Comparison of ENCODE assay signal across 22 mouse cellular contexts in genomic region chr4:149179573-149179972, GRCm38 (mm10). TPM values are rescaled to one million over a fixed set of nuclear protein-coding genes. Genes with fewer than 3 reads are reported as not detected.
DNase-seq lines count a peak whose midpoint lies in the region; ATAC-seq and TF ChIP-seq lines count a peak whose summit lies in the region.
"Had no signal": no experiment of that assay in that cellular context is flagged by ENCODE, and none has a peak within 500 bp of the region (broad histone marks: within the 10 kb centered on the region; RNA-seq: fewer than 3 reads in every experiment).

No protein-coding gene starts in this region.

- no peak overlapping the region for H3K4me3 ChIP-seq in hindbrain, embryonic 10.5 days
- no peak overlapping the region for H3K4me3 ChIP-seq in hindbrain, postnatal 0 days (ENCODE audit: low read length)
- no peak overlapping the region for H3K4me3 ChIP-seq in midbrain, embryonic 10.5 days
- no peak overlapping the region for H3K4me3 ChIP-seq in midbrain, postnatal 0 days (ENCODE audit: low read depth, low read length)
- no peak overlapping the region for H3K4me3 ChIP-seq in cerebellum, adult 2 months (replicated peaks; ENCODE audit: insufficient read depth, low read depth, low read length)
- H3K4me3 ChIP-seq: embryonic facial prominence, embryonic 13.5 days; left cerebral cortex, adult 2 months; midbrain, embryonic 12.5 days; myocyte had no signal

- no peaks in the 10 kb centered on the region for H3K27me3 ChIP-seq in hindbrain, embryonic 10.5 days (ENCODE audit: insufficient read depth, poor library complexity, severe bottlenecking)
- H3K27me3 ChIP-seq in hindbrain, postnatal 0 days (ENCODE audit: insufficient read depth, low read length) = no peaks in the 10 kb centered on the region
- H3K27me3 ChIP-seq in midbrain, embryonic 10.5 days (ENCODE audit: low read depth, poor library complexity, severe bottlenecking) = no peaks in the 10 kb centered on the region
- H3K27me3 ChIP-seq in midbrain, postnatal 0 days (ENCODE audit: insufficient read depth, low read length) = no peaks in the 10 kb centered on the region
- no peaks in the 10 kb centered on the region for H3K27me3 ChIP-seq in cerebellum, adult 2 months (ENCODE audit: control insufficient read depth, insufficient read depth, low read length)
- H3K27me3 ChIP-seq: CH12.LX; embryonic facial prominence, embryonic 13.5 days; midbrain, embryonic 12.5 days had no signal

- ATAC-seq in hindbrain, postnatal 0 days = no peak
- ATAC-seq in midbrain, postnatal 0 days (ENCODE audit: low FRiP score) = no peak
- ATAC-seq in megakaryocyte, adult 5-6 weeks (ENCODE audit: poor library complexity, severe bottlenecking) = no peak

- H3K36me3 ChIP-seq in hindbrain, embryonic 10.5 days = peaks cover 90% of the 10 kb centered on the region
- peaks cover 61% of the 10 kb centered on the region for H3K36me3 ChIP-seq in hindbrain, postnatal 0 days (ENCODE audit: insufficient read depth, low read length)
- H3K36me3 ChIP-seq in midbrain, embryonic 10.5 days = peaks cover 90% of the 10 kb centered on the region
- peaks cover 65% of the 10 kb centered on the region for H3K36me3 ChIP-seq in midbrain, postnatal 0 days (ENCODE audit: insufficient read depth, low read length)

- TF ChIP-seq CTCF in hindbrain, postnatal 0 days (IDR thresholded peaks at IDR 0.05; ENCODE audit: low read depth) = no peak
- no peak for TF ChIP-seq CTCF in midbrain, postnatal 0 days (IDR thresholded peaks at IDR 0.05)
- no peak for TF ChIP-seq CTCF in cerebellum, adult 2 months (IDR thresholded peaks at IDR 0.05; ENCODE audit: borderline replicate concordance, insufficient read depth, low read depth, low read length)

- no peak overlapping the region for H3K9ac ChIP-seq in hindbrain, postnatal 0 days (replicated peaks; ENCODE audit: low read length)
- no peak overlapping the region for H3K9ac ChIP-seq in midbrain, postnatal 0 days (replicated peaks; ENCODE audit: low read length, poor library complexity, severe bottlenecking)
- H3K9ac ChIP-seq: embryonic facial prominence, embryonic 13.5 days; hindbrain, embryonic 14.5 days; lung, embryonic 14.5 days; midbrain, embryonic 12.5 days had no signal

- 0 out of 2 replicates have a peak overlapping the region, but pooled peaks have one; percentile 57 for H3K27ac ChIP-seq in hindbrain, embryonic 10.5 days
- no peak overlapping the region; the same call in 1 of the 2 replicates for H3K27ac ChIP-seq in hindbrain, postnatal 0 days
- H3K27ac ChIP-seq in midbrain, embryonic 10.5 days (replicated peaks) = peak overlapping the region; percentile 67; the same call in 1 of the 2 replicates
- H3K27ac ChIP-seq in midbrain, postnatal 0 days (ENCODE audit: low read depth, low read length) = no peak overlapping the region
- no peak overlapping the region for H3K27ac ChIP-seq in cerebellum, adult 2 months (ENCODE audit: insufficient read depth, low read length)
- H3K27ac ChIP-seq: embryonic facial prominence, embryonic 13.5 days; hindbrain, embryonic 14.5 days; left cerebral cortex, adult 2 months; midbrain, embryonic 12.5 days had no signal

- H3K4me2 ChIP-seq in hindbrain, postnatal 0 days (ENCODE audit: low read depth, low read length) = no peak overlapping the region
- H3K4me2 ChIP-seq in midbrain, postnatal 0 days (ENCODE audit: low read depth, low read length, poor library complexity, severe bottlenecking) = no peak overlapping the region
- H3K4me2 ChIP-seq: embryonic facial prominence, embryonic 13.5 days; hindbrain, embryonic 14.5 days; lung, embryonic 14.5 days; midbrain, embryonic 12.5 days had no signal

- no peaks in the 10 kb centered on the region for H3K9me3 ChIP-seq in hindbrain, embryonic 10.5 days
- no peaks in the 10 kb centered on the region for H3K9me3 ChIP-seq in hindbrain, postnatal 0 days (ENCODE audit: low read length)
- H3K9me3 ChIP-seq in midbrain, embryonic 10.5 days (replicated peaks) = no peaks in the 10 kb centered on the region
- H3K9me3 ChIP-seq in midbrain, postnatal 0 days (ENCODE audit: low read length) = no peaks in the 10 kb centered on the region
- H3K9me3 ChIP-seq: embryonic facial prominence, embryonic 13.5 days; midbrain, embryonic 12.5 days had no signal

- no peak for DNase-seq in hindbrain, embryonic 10.5 days (ENCODE audit: low spot score)
- no peak for DNase-seq in hindbrain, postnatal 0 days (ENCODE audit: low spot score)
- no peak for DNase-seq in midbrain, embryonic 10.5 days (ENCODE audit: low spot score)
- DNase-seq in midbrain, postnatal 0 days (ENCODE audit: low spot score) = no peak
- peak; percentile 51 for DNase-seq in lung, postnatal 36 days
- DNase-seq in right cerebral cortex, postnatal 14 days = no peak
- DNase-seq in cerebellum, adult 2 months = no peak
- DNase-seq: cerebellum, adult 8-10 months; gastrocnemius, postnatal 14 days; kidney, adult 18-20 months; kidney, postnatal 10 days; lung, embryonic 14.5 days had no signal

- 64% methylated on average over 4 of the region's 4 CpGs for WGBS in hindbrain, embryonic 10.5 days
- WGBS in hindbrain, postnatal 0 days = 54% methylated on average over 4 of the region's 4 CpGs
- WGBS in midbrain, embryonic 10.5 days = 59% methylated on average over 4 of the region's 4 CpGs
- WGBS in midbrain, postnatal 0 days = 52% methylated on average over 4 of the region's 4 CpGs
- WGBS in cerebellum, adult 2 months = 68% methylated on average over 4 of the region's 4 CpGs

- TF ChIP-seq POLR2A in cerebellum, adult 2 months (IDR thresholded peaks at IDR 0.05; ENCODE audit: borderline replicate concordance, insufficient read depth, low read length) = no peak

- peaks cover 23% of the 10 kb centered on the region; the same call in 1 of the 2 replicates for H3K4me1 ChIP-seq in hindbrain, embryonic 10.5 days (replicated peaks)
- no peaks in the 10 kb centered on the region for H3K4me1 ChIP-seq in hindbrain, postnatal 0 days (ENCODE audit: insufficient read depth, low read length)
- H3K4me1 ChIP-seq in midbrain, embryonic 10.5 days = peaks cover 35% of the 10 kb centered on the region
- no peaks in the 10 kb centered on the region for H3K4me1 ChIP-seq in midbrain, postnatal 0 days (ENCODE audit: insufficient read depth, low read length)
- no peaks in the 10 kb centered on the region for H3K4me1 ChIP-seq in cerebellum, adult 2 months (ENCODE audit: control insufficient read depth, insufficient read depth, low read length)
- H3K4me1 ChIP-seq: midbrain, embryonic 12.5 days had no signal

RNA-seq across cellular contexts. Expression of gene Pgd, which starts 13.0 kb away (rescaled TPM):
- polyA plus RNA-seq in hindbrain, embryonic 10.5 days (2016; fragmentation: Nextera tagmentation; extraction: Ambion mirVana) = 143 and 161 TPM in 2 replicates
- total RNA-seq in hindbrain, postnatal 0 days (2014; rRNA removed) = 24.9 and 36.3 TPM in 2 replicates
- polyA plus RNA-seq in hindbrain, postnatal 0 days (2015; fragmentation: Nextera tagmentation; extraction: Ambion mirVana) = 94.8 and 95.0 TPM in 2 replicates
- polyA plus RNA-seq in midbrain, embryonic 10.5 days (2016; fragmentation: Nextera tagmentation; extraction: Ambion mirVana) = 168 TPM in 2 replicates
- total RNA-seq in midbrain, postnatal 0 days (2014; rRNA removed) = 33.0 and 41.9 TPM in 2 replicates
- polyA plus RNA-seq in midbrain, postnatal 0 days (2015; fragmentation: Nextera tagmentation; extraction: Ambion mirVana) = 92.5 and 102 TPM in 2 replicates
- polyA plus RNA-seq in cerebellum, adult 2 months (2012; rRNA removed) = 52.3 and 53.3 TPM in 2 replicates
- 163 and 175 TPM in 2 replicates for total RNA-seq in megakaryocyte, adult 5-6 weeks (2015)
- total RNA-seq in megakaryocyte, adult 5-6 weeks (2017) = 146 and 161 TPM in 2 replicates

RNA-seq across cellular contexts. Expression of gene Cenps, which starts 42.1 kb away (rescaled TPM):
- 56.0 and 61.9 TPM in 2 replicates for polyA plus RNA-seq in hindbrain, embryonic 10.5 days (2016; fragmentation: Nextera tagmentation; extraction: Ambion mirVana)
- 3.5 and 6.5 TPM in 2 replicates for total RNA-seq in hindbrain, postnatal 0 days (2014; rRNA removed)
- 17.2 and 20.8 TPM in 2 replicates for polyA plus RNA-seq in hindbrain, postnatal 0 days (2015; fragmentation: Nextera tagmentation; extraction: Ambion mirVana)
- polyA plus RNA-seq in midbrain, embryonic 10.5 days (2016; fragmentation: Nextera tagmentation; extraction: Ambion mirVana) = 59.4 and 72.8 TPM in 2 replicates
- 3.1 and 3.7 TPM in 2 replicates for total RNA-seq in midbrain, postnatal 0 days (2014; rRNA removed)
- 17.4 and 21.2 TPM in 2 replicates for polyA plus RNA-seq in midbrain, postnatal 0 days (2015; fragmentation: Nextera tagmentation; extraction: Ambion mirVana)
- 6.3 and 6.4 TPM in 2 replicates for polyA plus RNA-seq in cerebellum, adult 2 months (2012; rRNA removed)
- 13.0 and 15.8 TPM in 2 replicates for total RNA-seq in megakaryocyte, adult 5-6 weeks (2015)
- 7.7 and 18.6 TPM in 2 replicates for total RNA-seq in megakaryocyte, adult 5-6 weeks (2017)

RNA-seq across cellular contexts. Expression of gene Cort, which starts 53.0 kb away (rescaled TPM):
- 0.25 and 1.0 TPM in 2 replicates for polyA plus RNA-seq in hindbrain, embryonic 10.5 days (2016; fragmentation: Nextera tagmentation; extraction: Ambion mirVana)
- total RNA-seq in hindbrain, postnatal 0 days (2014; rRNA removed) = 2.7 TPM in 1 of 2 replicates, not detected in the other
- polyA plus RNA-seq in hindbrain, postnatal 0 days (2015; fragmentation: Nextera tagmentation; extraction: Ambion mirVana) = 0.38 and 0.93 TPM in 2 replicates
- 0.19 and 0.42 TPM in 2 replicates for polyA plus RNA-seq in midbrain, embryonic 10.5 days (2016; fragmentation: Nextera tagmentation; extraction: Ambion mirVana)
- 1.5 TPM in 1 of 2 replicates, not detected in the other for total RNA-seq in midbrain, postnatal 0 days (2014; rRNA removed)
- 1.1 and 1.2 TPM in 2 replicates for polyA plus RNA-seq in midbrain, postnatal 0 days (2015; fragmentation: Nextera tagmentation; extraction: Ambion mirVana)
- polyA plus RNA-seq in cerebellum, adult 2 months (2012; rRNA removed) = 0.17 and 0.29 TPM in 2 replicates
- total RNA-seq in megakaryocyte, adult 5-6 weeks (2015) = not detected in 2 replicates
- total RNA-seq in megakaryocyte, adult 5-6 weeks (2017) = 0.51 TPM in 1 of 2 replicates, not detected in the other
- total RNA-seq: common myeloid progenitor, adult 5-6 weeks had no signal
- polyA plus RNA-seq: limb, embryonic 11.5 days; lung, embryonic 14.5 days; myocyte; small intestine, adult 2 months had no signal

Comparison
In these comparisons a context has a peak if more than half of its experiments do, and no peak if none do; other contexts are left out.
1. H3K27ac ChIP-seq: peak in hindbrain, embryonic 10.5 days (single experiment) and midbrain, embryonic 10.5 days (single experiment); none in hindbrain, postnatal 0 days (single experiment), midbrain, postnatal 0 days (single experiment) and cerebellum, adult 2 months (single experiment).